Mouse (Mus musculus) olfactory bulb, adult 2 months (tissue): ENCODE measurements around the gene Serpina3k.

Experiments used
- CTCF ChIP-seq: fragments of 200-500 bp; IDR thresholded peaks from 2 replicates; pipeline ENCODE4 v1.5.1; 2012; ENCODE audit warnings: low read depth, mild to moderate bottlenecking, low read length, moderate library complexity; ENCODE audit not compliant: insufficient read depth
- POLR2A ChIP-seq: fragments of 200-500 bp; IDR thresholded peaks from 2 replicates; pipeline ENCODE4 v1.6.1; 2012; ENCODE audit warnings: mild to moderate bottlenecking, low read depth, low read length, moderate library complexity; ENCODE audit not compliant: insufficient read depth

GRCm38 (mm10) chr12:104298049-104298448 is 40.2 kb upstream of the Serpina3k start:
- no peak for TF ChIP-seq POLR2A
- no peak for TF ChIP-seq CTCF
